Mouse (Mus musculus): ENCODE measurements around the gene Heatr5a. TPM values are rescaled to one million over a fixed set of nuclear protein-coding genes. Genes with fewer than 3 reads are reported as not detected.

The Heatr5a gene
- polyA plus RNA-seq, 1 experiment from 2014 or later = 5.5 TPM

GRCm38 (mm10) chr12:51969876-51970275, 1.2 kb downstream of the Heatr5a start:
- peak overlapping the region; percentile 72 for H3K4me2 ChIP-seq
- no peak for ATAC-seq (ENCODE audit: low read depth)
- no peaks in the 10 kb centered on the region for H3K9me3 ChIP-seq
- no peaks in the 10 kb centered on the region for H3K36me3 ChIP-seq
- no peaks in the 10 kb centered on the region for H3K27me3 ChIP-seq
- H3K27ac ChIP-seq (replicated peaks) = no peak overlapping the region
- peaks cover 19% of the 10 kb centered on the region for H3K4me1 ChIP-seq (replicated peaks)
- peak overlapping the region; percentile 96 for H3K4me3 ChIP-seq
- 26% methylated on average over 7 of the region's 7 CpGs for WGBS
- H3K9ac ChIP-seq = peak overlapping the region; percentile 85; the same call in 1 of the 2 replicates

- H3K9me3 ChIP-seq = no peaks in the 10 kb centered on the region
- H3K4me2 ChIP-seq = no peak overlapping the region
- H3K27ac ChIP-seq (replicated peaks) = no peak overlapping the region
- WGBS = 81% methylated on average over 2 of the region's 2 CpGs
- no peaks in the 10 kb centered on the region for H3K27me3 ChIP-seq
- no peak for ATAC-seq (ENCODE audit: low read depth)
- H3K4me1 ChIP-seq (replicated peaks) = peaks cover 19% of the 10 kb centered on the region
- no peaks in the 10 kb centered on the region for H3K36me3 ChIP-seq
- H3K4me3 ChIP-seq = no peak overlapping the region
- H3K9ac ChIP-seq = no peak overlapping the region
These were observed 2.0 kb downstream of the Heatr5a start for GRCm38 (mm10) chr12:51969092-51969491.

- Histone ChIP-seq H3K4me2 (no peak overlapping the region), H3K9me3 (no peaks in the 10 kb centered on the region), H3K36me3 (no peaks in the 10 kb centered on the region), H3K4me3 (no peak overlapping the region), H3K27ac (replicated peaks) (no peak overlapping the region), H3K9ac (no peak overlapping the region), H3K4me1 (replicated peaks) (peaks cover 19% of the 10 kb centered on the region), H3K27me3 (no peaks in the 10 kb centered on the region)
- ATAC-seq (ENCODE audit: low read depth) = no peak
- 81% methylated on average over 9 of the region's 9 CpGs for WGBS
These were observed 3.1 kb downstream of the Heatr5a start for GRCm38 (mm10) chr12:51967915-51968595.

- H3K36me3 ChIP-seq = peaks cover 12% of the 10 kb centered on the region; the same call in 1 of the 2 replicates
- H3K27me3 ChIP-seq = no peaks in the 10 kb centered on the region
- ATAC-seq (ENCODE audit: low read depth) = no peak
- no peak overlapping the region for H3K9ac ChIP-seq
- H3K4me2 ChIP-seq = no peak overlapping the region
- 93% methylated on average over 6 of the region's 6 CpGs for WGBS
- no peak overlapping the region for H3K27ac ChIP-seq (replicated peaks)
- H3K4me3 ChIP-seq = no peak overlapping the region
- no peaks in the 10 kb centered on the region for H3K9me3 ChIP-seq
- no peaks in the 10 kb centered on the region for H3K4me1 ChIP-seq (replicated peaks)
These were observed 13.5 kb downstream of the Heatr5a start for GRCm38 (mm10) chr12:51957626-51958025.

GRCm38 (mm10) chr12:51952309-51952708, 18.8 kb downstream of the Heatr5a start:
- H3K9ac ChIP-seq = no peak overlapping the region
- ATAC-seq (ENCODE audit: low read depth) = no peak
- WGBS = 86% methylated on average over 10 of the region's 10 CpGs
- H3K27ac ChIP-seq (replicated peaks) = no peak overlapping the region
- H3K36me3 ChIP-seq = peaks cover 53% of the 10 kb centered on the region
- no peak overlapping the region for H3K4me2 ChIP-seq
- H3K9me3 ChIP-seq = no peaks in the 10 kb centered on the region
- no peak overlapping the region for H3K4me3 ChIP-seq
- H3K27me3 ChIP-seq = no peaks in the 10 kb centered on the region
- H3K4me1 ChIP-seq (replicated peaks) = no peaks in the 10 kb centered on the region

- Histone ChIP-seq H3K9ac (no peak overlapping the region), H3K36me3 (peaks cover 53% of the 10 kb centered on the region), H3K27me3 (no peaks in the 10 kb centered on the region), H3K27ac (replicated peaks) (no peak overlapping the region), H3K4me3 (no peak overlapping the region), H3K9me3 (no peaks in the 10 kb centered on the region), H3K4me2 (no peak overlapping the region), H3K4me1 (replicated peaks) (no peaks in the 10 kb centered on the region)
- no peak for ATAC-seq (ENCODE audit: low read depth)
- 86% methylated on average over 10 of the region's 10 CpGs for WGBS
These were observed 23.6 kb downstream of the Heatr5a start for GRCm38 (mm10) chr12:51947498-51947945.

- H3K27me3 ChIP-seq = no peaks in the 10 kb centered on the region
- 56% methylated on average over 9 of the region's 9 CpGs for whole genome bisulfite sequencing
- H3K4me1 ChIP-seq (replicated peaks) = no peaks in the 10 kb centered on the region
- H3K9me3 ChIP-seq = no peaks in the 10 kb centered on the region
- no peak overlapping the region for H3K4me3 ChIP-seq
- H3K27ac ChIP-seq (replicated peaks) = no peak overlapping the region
- no peak overlapping the region for H3K4me2 ChIP-seq
- no peak for ATAC-seq (ENCODE audit: low read depth)
- no peak overlapping the region for H3K9ac ChIP-seq
- H3K36me3 ChIP-seq = peaks cover 33% of the 10 kb centered on the region
These were observed 25.8 kb downstream of the Heatr5a start for GRCm38 (mm10) chr12:51945331-51945730.

- no peak for ATAC-seq (ENCODE audit: low read depth)
These were observed 31.3 kb downstream of the Heatr5a start for GRCm38 (mm10) chr12:51939848-51940247.

GRCm38 (mm10) chr12:51937938-51938337, 33.2 kb downstream of the Heatr5a start:
- Histone ChIP-seq H3K9ac (no peak overlapping the region), H3K4me2 (no peak overlapping the region), H3K27me3 (no peaks in the 10 kb centered on the region), H3K9me3 (no peaks in the 10 kb centered on the region), H3K4me1 (replicated peaks) (no peaks in the 10 kb centered on the region), H3K4me3 (no peak overlapping the region), H3K36me3 (peaks cover 19% of the 10 kb centered on the region), H3K27ac (replicated peaks) (no peak overlapping the region)
- WGBS = 70% methylated on average over 6 of the region's 6 CpGs
- ATAC-seq (ENCODE audit: low read depth) = no peak

More at GRCm38 (mm10) chr12:51939848-51940247, 31.3 kb downstream of the Heatr5a start:
- Histone ChIP-seq H3K27me3 (no peaks in the 10 kb centered on the region), H3K27ac (replicated peaks) (no peak overlapping the region), H3K9ac (no peak overlapping the region), H3K4me3 (no peak overlapping the region), H3K9me3 (no peaks in the 10 kb centered on the region), H3K4me2 (no peak overlapping the region), H3K36me3 (0 out of 2 replicates have a peak, but pooled peaks cover 12% of the 10 kb centered on the region), H3K4me1 (replicated peaks) (no peaks in the 10 kb centered on the region)
- WGBS = 86% methylated on average over 4 of the region's 4 CpGs

GRCm38 (mm10) chr12:51929630-51930029, 41.5 kb downstream of the Heatr5a start:
- H3K4me2 ChIP-seq = no peak overlapping the region
- ATAC-seq (ENCODE audit: low read depth) = no peak
- H3K9me3 ChIP-seq = no peaks in the 10 kb centered on the region
- H3K9ac ChIP-seq = no peak overlapping the region
- no peaks in the 10 kb centered on the region for H3K4me1 ChIP-seq (replicated peaks)
- H3K27ac ChIP-seq (replicated peaks) = no peak overlapping the region
- WGBS = 95% methylated on average over 2 of the region's 2 CpGs
- no peaks in the 10 kb centered on the region for H3K27me3 ChIP-seq
- no peak overlapping the region for H3K4me3 ChIP-seq
- peaks cover 16% of the 10 kb centered on the region for H3K36me3 ChIP-seq

GRCm38 (mm10) chr12:51917191-51917590, 53.9 kb downstream of the Heatr5a start:
- H3K27ac ChIP-seq (replicated peaks) = no peak overlapping the region
- no peaks in the 10 kb centered on the region for H3K27me3 ChIP-seq
- peaks cover 44% of the 10 kb centered on the region for H3K36me3 ChIP-seq
- 80% methylated on average over 2 of the region's 2 CpGs for WGBS
- H3K4me1 ChIP-seq (replicated peaks) = no peaks in the 10 kb centered on the region
- no peaks in the 10 kb centered on the region for H3K9me3 ChIP-seq
- no peak overlapping the region for H3K4me2 ChIP-seq
- no peak overlapping the region for H3K9ac ChIP-seq
- no peak overlapping the region for H3K4me3 ChIP-seq
- no peak for ATAC-seq (ENCODE audit: low read depth)

GRCm38 (mm10) chr12:51914903-51915670, 56.0 kb downstream of the Heatr5a start:
- ATAC-seq (ENCODE audit: low read depth) = no peak
- H3K4me1 ChIP-seq (replicated peaks) = no peaks in the 10 kb centered on the region
- H3K4me2 ChIP-seq = no peak overlapping the region
- H3K27me3 ChIP-seq = no peaks in the 10 kb centered on the region
- WGBS = 92% methylated on average over 12 of the region's 12 CpGs
- H3K36me3 ChIP-seq = peaks cover 32% of the 10 kb centered on the region
- no peak overlapping the region for H3K27ac ChIP-seq (replicated peaks)
- H3K9me3 ChIP-seq = no peaks in the 10 kb centered on the region
- H3K9ac ChIP-seq = no peak overlapping the region
- H3K4me3 ChIP-seq = no peak overlapping the region

All from neural tube, embryonic 13.5 days (tissue).